In the genomic region with DNA sequence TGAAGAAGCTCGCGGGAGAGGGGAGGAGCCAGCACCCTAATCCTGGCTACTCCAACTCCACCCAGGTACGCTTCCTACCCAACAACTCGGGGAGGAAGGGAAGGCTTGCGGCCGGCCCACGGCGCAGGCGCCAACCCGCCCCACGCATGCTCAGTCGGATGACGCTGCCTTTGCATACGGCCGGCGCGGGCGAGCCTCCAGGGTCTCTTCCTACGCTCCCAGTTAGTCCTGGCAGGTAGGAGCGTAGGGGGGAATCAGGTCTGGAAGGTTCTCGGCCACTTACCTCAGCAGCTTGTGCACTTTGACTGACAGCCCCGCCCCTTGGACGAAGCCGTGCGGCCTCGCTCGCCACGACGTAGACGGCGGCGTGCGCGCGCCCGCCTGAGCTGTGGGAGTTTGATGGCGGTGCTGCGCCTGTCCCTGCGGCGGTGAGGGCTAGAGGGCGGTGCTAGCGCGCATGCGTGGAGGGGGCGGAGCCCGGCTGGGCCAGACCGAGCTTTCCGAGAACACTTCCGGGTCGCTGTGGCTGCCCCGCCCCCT, we compare ENCODE assay signal across 8 mouse cellular contexts. TPM values are rescaled to one million over a fixed set of nuclear protein-coding genes. Genes with fewer than 3 reads are reported as not detected.
DNase-seq lines count a peak whose midpoint lies in the region; ATAC-seq and TF ChIP-seq lines count a peak whose summit lies in the region.

Gene Ascc1 (plus strand): TSS at position 133 of the 540 bp plus-strand sequence.
Gene Anapc16 (minus strand): TSS at position 463 of the 540 bp plus-strand sequence.

- peak within 1 kb of the TSS; percentile 78 to 93 for H3K4me3 ChIP-seq in ES-E14 (ENCODE audit: insufficient read depth in 1 of 2, low read depth in 1 of 2, low read length in 2 of 2, poor library complexity in 1 of 2, severe bottlenecking in 1 of 2)
- H3K4me3 ChIP-seq in forebrain, embryonic 15.5 days: peak within 1 kb of the TSS; percentile 73
- H3K4me3 ChIP-seq in lung, adult 2 months (replicated peaks; ENCODE audit: extremely low read depth, low read depth, low read length): peak within 1 kb of the TSS; percentile 95

- peak; percentile 86 for TF ChIP-seq POLR2A in lung, adult 2 months (IDR thresholded peaks at IDR 0.05; ENCODE audit: borderline replicate concordance, extremely low read depth, low read depth, low read length)

- in situ Hi-C loops in ES-E14 (cut with MboI; ENCODE audit: low sequenced_read_pairs in 2 of 2, unreplicated experiment in 2 of 2): no loop called here

- TF ChIP-seq CTCF in lung, adult 2 months (IDR thresholded peaks at IDR 0.05; ENCODE audit: insufficient read depth, low read length): no peak

- peak within 1 kb of the TSS; percentile 92 for H3K27ac ChIP-seq in ES-E14 (ENCODE audit: insufficient read depth, low read depth, low read length, poor library complexity, severe bottlenecking)
- H3K27ac ChIP-seq in forebrain, embryonic 15.5 days (replicated peaks): peak within 1 kb of the TSS; percentile 99

- peak; percentile 97 for ATAC-seq in forebrain, embryonic 15.5 days (replicated peaks)
- peak; percentile 91 for ATAC-seq in neutrophil, adult 5-6 weeks (ENCODE audit: extremely low read depth, insufficient number of reproducible peaks, low FRiP score, poor library complexity, severe bottlenecking)

- intact Hi-C loops in heart, postnatal 25 days (cut with DNase I): loop anchor here (5.0 kb wide), 1 partner anchor 65 kb away; no protein-coding TSS in a partner anchor

- H3K27me3 ChIP-seq in forebrain, embryonic 15.5 days: no peaks in the 10 kb centered on the region

- WGBS in forebrain, embryonic 15.5 days: under 1% methylated on average over 51 of the region's 51 CpGs
- 1% methylated on average over 51 of the region's 51 CpGs for WGBS in lung, adult 2 months

- peak within 1 kb of the TSS; percentile 79 for H3K4me2 ChIP-seq in forebrain, embryonic 15.5 days (replicated peaks)

- peaks cover 7% of the 10 kb centered on the region; the same call in 1 of the 2 replicates for H3K36me3 ChIP-seq in ES-E14 (ENCODE audit: control insufficient read depth, insufficient read depth, low read length, poor library complexity, severe bottlenecking)
- peaks cover 3% of the 10 kb centered on the region; the same call in 1 of the 2 replicates for H3K36me3 ChIP-seq in forebrain, embryonic 15.5 days

- H3K9ac ChIP-seq in ES-E14 (ENCODE audit: insufficient read depth, low read depth, low read length, poor library complexity, severe bottlenecking): peak within 1 kb of the TSS; percentile 87
- peak within 1 kb of the TSS; percentile 82 for H3K9ac ChIP-seq in forebrain, embryonic 15.5 days (replicated peaks)

- no peaks in the 10 kb centered on the region for H3K9me3 ChIP-seq in ES-E14 (ENCODE audit: control insufficient read depth, insufficient read depth, low read depth, low read length)
- no peaks in the 10 kb centered on the region for H3K9me3 ChIP-seq in forebrain, embryonic 15.5 days

- H3K4me1 ChIP-seq in ES-E14 (ENCODE audit: control insufficient read depth in 2 of 2, insufficient read depth in 2 of 2, low read length in 2 of 2, poor library complexity in 1 of 2): peaks cover 0 to 4% of the 10 kb centered on the region in 2 experiments; a peak in 1 of 4 replicates
- peaks cover 24% of the 10 kb centered on the region for H3K4me1 ChIP-seq in forebrain, embryonic 15.5 days
- peaks cover 2% of the 10 kb centered on the region for H3K4me1 ChIP-seq in lung, adult 2 months (ENCODE audit: control insufficient read depth, insufficient read depth, low read length)

- peak; percentile 93 for DNase-seq in ES-E14 (ENCODE audit: low read depth, low spot score)
- peak; percentile 99 for DNase-seq in cerebellum, adult 11-12 months
- peak; percentile 93 for DNase-seq in heart, postnatal 25 days (ENCODE audit: low spot score)
- DNase-seq in layer of hippocampus, adult 18-20 months (ENCODE audit: low spot score in 2 of 2): peak; percentile 95 to 97
- DNase-seq in lung, adult 2 months: peak; percentile 96
- peak; percentile 93 to 95 for DNase-seq in thymus, adult 18-20 months

TF ChIP-seq in ES-E14, 5 proteins besides CTCF, POLR2A, EP300 and RAD21:
- peak; percentile 63; the same call in 1 of the 2 replicates for TF ChIP-seq HCFC1 (IDR thresholded peaks at IDR 0.05; ENCODE audit: borderline replicate concordance, insufficient read depth, low read length)
- no peak for TF ChIP-seq MAFK (IDR thresholded peaks at IDR 0.05; ENCODE audit: insufficient read depth, low read depth, low read length)
- TF ChIP-seq ZNF384 (IDR thresholded peaks at IDR 0.05; ENCODE audit: low read depth, low read length): no peak

RNA-seq across cellular contexts. Expression of gene Ascc1, which starts in this region (rescaled TPM):
- 16.3 and 18.8 TPM in 2 replicates for total RNA-seq in ES-E14 (2012; rRNA removed)
- polyA plus RNA-seq in forebrain, embryonic 15.5 days (2015; fragmentation: Nextera tagmentation; extraction: Ambion mirVana): 47.9 and 48.9 TPM in 2 replicates
- total RNA-seq in heart, postnatal 25 days (2021): 10 to 100 TPM; 20.5 to 23.1 TPM
- 10 to 100 TPM; 15.4 to 17.9 TPM for total RNA-seq in layer of hippocampus, adult 18-20 months (2021)
- polyA plus RNA-seq in lung, adult 2 months (2012; rRNA removed): 21.1 and 29.5 TPM in 2 replicates
- total RNA-seq in neutrophil, adult 5-6 weeks (2017): 8.7 and 15.3 TPM in 2 replicates

RNA-seq across cellular contexts. Expression of gene Anapc16, which starts in this region (rescaled TPM):
- 47.8 and 54.5 TPM in 2 replicates for total RNA-seq in ES-E14 (2012; rRNA removed)
- polyA plus RNA-seq in forebrain, embryonic 15.5 days (2015; fragmentation: Nextera tagmentation; extraction: Ambion mirVana): 117 TPM in 2 replicates
- 10 to 100 TPM; 62.1 to 67.4 TPM for total RNA-seq in heart, postnatal 25 days (2021)
- 10 to 100 TPM; 66.9 to 73.1 TPM for total RNA-seq in layer of hippocampus, adult 18-20 months (2021)
- polyA plus RNA-seq in lung, adult 2 months (2012; rRNA removed): 61.1 and 64.5 TPM in 2 replicates
- 53.2 and 56.3 TPM in 2 replicates for total RNA-seq in neutrophil, adult 5-6 weeks (2017)

Comparison
In these comparisons a context has a peak if more than half of its experiments do, and no peak if none do; other contexts are left out.
1. Peak in every context shown above with its lines: DNase-seq, ATAC-seq, H3K4me3 ChIP-seq and H3K27ac ChIP-seq.